Mouse (Mus musculus) retina, postnatal 1 day (tissue): ENCODE measurements around the gene Vamp2.
A peak's percentile ranks its signal among the peaks of the same experiment; 100 is the strongest.

Source experiments
- DNase-seq: peaks from one replicate; pipeline ENCODE4 v3.0.0-alpha.2; 2012

Gene Vamp2

GRCm38 (mm10) chr11:69065394-69065925 lies 22.8 kb upstream of the Vamp2 start:
- no peak for DNase-seq

- peak; percentile 64 for DNase-seq
These were observed 22.0 kb upstream of the Vamp2 start for GRCm38 (mm10) chr11:69066163-69066861.

- DNase-seq = peak; percentile 94
These were observed 21.3 kb upstream of the Vamp2 start for GRCm38 (mm10) chr11:69066956-69067355.

GRCm38 (mm10) chr11:69067601-69068000 lies 20.7 kb upstream of the Vamp2 start:
- DNase-seq = no peak

- no peak for DNase-seq
These were observed 18.2 kb upstream of the Vamp2 start for GRCm38 (mm10) chr11:69070093-69070492.

GRCm38 (mm10) chr11:69070590-69071222 lies 17.6 kb upstream of the Vamp2 start, which contains the start of gene Tmem107:
Tmem107 (plus strand) TSS chr11:69070806.
- peak; percentile 98 for DNase-seq

- no peak for DNase-seq
These were observed 17.0 kb upstream of the Vamp2 start for GRCm38 (mm10) chr11:69071262-69071661.

- DNase-seq = no peak
These were observed 16.1 kb upstream of the Vamp2 start for GRCm38 (mm10) chr11:69072234-69072633.

- no peak for DNase-seq
These were observed 15.6 kb upstream of the Vamp2 start for GRCm38 (mm10) chr11:69072666-69073064.

- DNase-seq = peak; percentile 96
These were observed 15.0 kb upstream of the Vamp2 start for GRCm38 (mm10) chr11:69073065-69073888.

- DNase-seq = no peak
These were observed 14.1 kb upstream of the Vamp2 start for GRCm38 (mm10) chr11:69073951-69074775.

- no peak for DNase-seq
These were observed 13.6 kb upstream of the Vamp2 start for GRCm38 (mm10) chr11:69074776-69075069.

- DNase-seq = no peak
These were observed 12.4 kb upstream of the Vamp2 start for GRCm38 (mm10) chr11:69075764-69076479.

GRCm38 (mm10) chr11:69076572-69076971 lies 11.7 kb upstream of the Vamp2 start:
- no peak for DNase-seq

- DNase-seq = no peak
These were observed 11.0 kb upstream of the Vamp2 start for GRCm38 (mm10) chr11:69077316-69077715.

GRCm38 (mm10) chr11:69078041-69078440 lies 10.2 kb upstream of the Vamp2 start:
- DNase-seq = no peak

GRCm38 (mm10) chr11:69078805-69079438 lies 9.4 kb upstream of the Vamp2 start:
- no peak for DNase-seq

- no peak for DNase-seq
These were observed 8.0 kb upstream of the Vamp2 start for GRCm38 (mm10) chr11:69080102-69080854.

GRCm38 (mm10) chr11:69080855-69081222 lies 7.5 kb upstream of the Vamp2 start:
- no peak for DNase-seq

- DNase-seq = no peak
These were observed 6.7 kb upstream of the Vamp2 start for GRCm38 (mm10) chr11:69081613-69082012.

- DNase-seq = no peak
These were observed 2.7 kb upstream of the Vamp2 start for GRCm38 (mm10) chr11:69085608-69086007.
